ENCODE assay signal across 18 mouse cellular contexts in genomic region chr17:29256507-29256906, GRCm38 (mm10). TPM values are rescaled to one million over a fixed set of nuclear protein-coding genes. Genes with fewer than 3 reads are reported as not detected.
A peak's percentile ranks its signal among the peaks of the same experiment; 100 is the strongest.
DNase-seq lines count a peak whose midpoint lies in the region; ATAC-seq and TF ChIP-seq lines count a peak whose summit lies in the region.
"Had no signal": no experiment of that assay in that cellular context is flagged by ENCODE, and none has a peak within 500 bp of the region (broad histone marks: within the 10 kb centered on the region; RNA-seq: fewer than 3 reads in every experiment).

No protein-coding gene starts in this region.

- no peak overlapping the region for H3K4me2 ChIP-seq in forebrain, embryonic 13.5 days
- H3K4me2 ChIP-seq in forebrain, postnatal 0 days (ENCODE audit: low read depth), result no peak overlapping the region
- peak overlapping the region; percentile 39 for H3K4me2 ChIP-seq in heart, embryonic 14.5 days (ENCODE audit: low read length)
- no peak overlapping the region for H3K4me2 ChIP-seq in lung, postnatal 0 days (replicated peaks; ENCODE audit: low read depth, low read length)
- H3K4me2 ChIP-seq in limb, embryonic 12.5 days, result no peak overlapping the region
- H3K4me2 ChIP-seq: hindbrain, embryonic 14.5 days; stomach, embryonic 15.5 days had no signal

- no peak for TF ChIP-seq EP300 in lung, postnatal 0 days (IDR thresholded peaks at IDR 0.05)

- H3K27ac ChIP-seq in forebrain, embryonic 13.5 days, result no peak overlapping the region
- no peak overlapping the region for H3K27ac ChIP-seq in forebrain, postnatal 0 days (ENCODE audit: low read depth, low read length)
- H3K27ac ChIP-seq in heart, embryonic 14.5 days (replicated peaks in 1 of 2; ENCODE audit: control insufficient read depth in 1 of 2, insufficient read depth in 1 of 2, low read depth in 2 of 2, low read length in 2 of 2), result peak overlapping the region; percentile 51 to 88
- H3K27ac ChIP-seq in lung, postnatal 0 days (ENCODE audit: low read length), result 0 out of 2 replicates have a peak overlapping the region, but pooled peaks have one; percentile 9
- H3K27ac ChIP-seq in limb, embryonic 12.5 days, result 0 out of 2 replicates have a peak overlapping the region, but pooled peaks have one; percentile 13
- H3K27ac ChIP-seq: hindbrain, embryonic 14.5 days; liver, embryonic 14.5 days; midbrain, embryonic 10.5 days; stomach, embryonic 15.5 days had no signal

- intact Hi-C loops in heart, postnatal 10 days (cut with DNase I), result no loop called here

- no peak for DNase-seq in forebrain, postnatal 0 days
- no peak for DNase-seq in heart, postnatal 10 days
- DNase-seq in lung, postnatal 0 days (ENCODE audit: low spot score), result no peak
- DNase-seq in lung, postnatal 14 days, result no peak
- DNase-seq in layer of hippocampus, adult 9-10 months (ENCODE audit: low spot score), result no peak
- DNase-seq: cerebellum, postnatal 36 days; layer of hippocampus, adult 9-11 months; lung, postnatal 10 days; thymus, adult 18-20 months; thymus, postnatal 4 days had no signal

- H3K36me3 ChIP-seq in forebrain, embryonic 13.5 days (ENCODE audit: poor library complexity, severe bottlenecking), result peaks cover 81% of the 10 kb centered on the region
- H3K36me3 ChIP-seq in forebrain, postnatal 0 days (ENCODE audit: insufficient read depth), result peaks cover 21% of the 10 kb centered on the region
- H3K36me3 ChIP-seq in heart, embryonic 14.5 days (ENCODE audit: control insufficient read depth, insufficient read depth, low read length), result peaks cover 52% of the 10 kb centered on the region
- no peaks in the 10 kb centered on the region for H3K36me3 ChIP-seq in lung, postnatal 0 days (ENCODE audit: insufficient read depth, low read length)
- H3K36me3 ChIP-seq in limb, embryonic 12.5 days, result peaks cover 94% of the 10 kb centered on the region

- H3K9me3 ChIP-seq in forebrain, embryonic 13.5 days (replicated peaks), result no peaks in the 10 kb centered on the region
- H3K9me3 ChIP-seq in forebrain, postnatal 0 days (ENCODE audit: low read length), result no peaks in the 10 kb centered on the region
- H3K9me3 ChIP-seq in heart, embryonic 14.5 days (ENCODE audit: control insufficient read depth, low read length), result no peaks in the 10 kb centered on the region
- no peaks in the 10 kb centered on the region for H3K9me3 ChIP-seq in lung, postnatal 0 days (ENCODE audit: low read length)
- no peaks in the 10 kb centered on the region for H3K9me3 ChIP-seq in limb, embryonic 12.5 days
- H3K9me3 ChIP-seq: midbrain, embryonic 10.5 days; stomach, embryonic 15.5 days had no signal

- H3K9ac ChIP-seq in forebrain, embryonic 13.5 days, result peak overlapping the region; percentile 36; the same call in 1 of the 2 replicates
- H3K9ac ChIP-seq in forebrain, postnatal 0 days, result no peak overlapping the region
- peak overlapping the region; percentile 64 for H3K9ac ChIP-seq in heart, embryonic 14.5 days (ENCODE audit: low read length)
- no peak overlapping the region for H3K9ac ChIP-seq in lung, postnatal 0 days (replicated peaks; ENCODE audit: low read depth)
- H3K9ac ChIP-seq in limb, embryonic 12.5 days (replicated peaks), result peak overlapping the region; percentile 40; the same call in 1 of the 2 replicates
- H3K9ac ChIP-seq: hindbrain, embryonic 14.5 days; liver, embryonic 14.5 days; stomach, embryonic 15.5 days had no signal

- H3K4me1 ChIP-seq in forebrain, embryonic 13.5 days, result peaks cover 34% of the 10 kb centered on the region
- H3K4me1 ChIP-seq in forebrain, postnatal 0 days (ENCODE audit: insufficient read depth), result no peaks in the 10 kb centered on the region
- H3K4me1 ChIP-seq in heart, embryonic 14.5 days (ENCODE audit: control insufficient read depth in 2 of 2, insufficient read depth in 2 of 2, low read length in 2 of 2), result peaks cover 55 to 77% of the 10 kb centered on the region in 2 experiments
- peaks cover 8% of the 10 kb centered on the region for H3K4me1 ChIP-seq in lung, postnatal 0 days (ENCODE audit: insufficient read depth, low read depth, low read length)
- H3K4me1 ChIP-seq in limb, embryonic 12.5 days (replicated peaks), result peaks cover 40% of the 10 kb centered on the region

- 88% methylated on average over 6 of the region's 6 CpGs for WGBS in forebrain, embryonic 13.5 days
- WGBS in forebrain, postnatal 0 days, result 85% methylated on average over 6 of the region's 6 CpGs
- WGBS in heart, embryonic 14.5 days, result 50% methylated on average over 6 of the region's 6 CpGs
- 62% methylated on average over 6 of the region's 6 CpGs for WGBS in lung, postnatal 0 days
- WGBS in limb, embryonic 12.5 days, result 75% methylated on average over 6 of the region's 6 CpGs

- no peak for ATAC-seq in forebrain, embryonic 13.5 days
- ATAC-seq in forebrain, postnatal 0 days, result no peak
- ATAC-seq in heart, embryonic 14.5 days (ENCODE audit: insufficient number of reproducible peaks, insufficient read depth, low FRiP score, low read depth), result no peak
- no peak for ATAC-seq in lung, postnatal 0 days
- no peak for ATAC-seq in limb, embryonic 12.5 days (ENCODE audit: insufficient number of reproducible peaks, insufficient read depth, low FRiP score, low TSS enrichment, low read depth)

- no peak for TF ChIP-seq CTCF in forebrain, postnatal 0 days (IDR thresholded peaks at IDR 0.05; ENCODE audit: low read depth)
- TF ChIP-seq CTCF in lung, postnatal 0 days (IDR thresholded peaks at IDR 0.05), result no peak

- no peaks in the 10 kb centered on the region for H3K27me3 ChIP-seq in forebrain, embryonic 13.5 days
- no peaks in the 10 kb centered on the region for H3K27me3 ChIP-seq in forebrain, postnatal 0 days (ENCODE audit: insufficient read depth, low read length)
- no peaks in the 10 kb centered on the region for H3K27me3 ChIP-seq in heart, embryonic 14.5 days (ENCODE audit: control insufficient read depth, insufficient read depth, low read length)
- no peaks in the 10 kb centered on the region for H3K27me3 ChIP-seq in lung, postnatal 0 days (replicated peaks; ENCODE audit: insufficient read depth, low read length)
- H3K27me3 ChIP-seq in limb, embryonic 12.5 days, result no peaks in the 10 kb centered on the region
- H3K27me3 ChIP-seq: stomach, embryonic 15.5 days had no signal

- H3K4me3 ChIP-seq in forebrain, embryonic 13.5 days, result no peak overlapping the region
- H3K4me3 ChIP-seq in forebrain, postnatal 0 days (ENCODE audit: low read depth, low read length), result no peak overlapping the region
- no peak overlapping the region for H3K4me3 ChIP-seq in heart, embryonic 14.5 days (ENCODE audit: control insufficient read depth in 1 of 2, insufficient read depth in 1 of 2, low read depth in 1 of 2, low read length in 2 of 2)
- no peak overlapping the region for H3K4me3 ChIP-seq in lung, postnatal 0 days (ENCODE audit: low read depth, low read length)
- no peak overlapping the region for H3K4me3 ChIP-seq in limb, embryonic 12.5 days (replicated peaks)
- H3K4me3 ChIP-seq: midbrain, embryonic 10.5 days; stomach, embryonic 15.5 days had no signal

RNA-seq across cellular contexts. Expression of gene Ppil1, which starts 7.5 kb away (rescaled TPM):
- 151 and 157 TPM in 2 replicates for polyA plus RNA-seq in forebrain, embryonic 13.5 days (2015; fragmentation: Nextera tagmentation; extraction: Ambion mirVana)
- 67.8 and 79.7 TPM in 2 replicates for total RNA-seq in forebrain, postnatal 0 days (2014; rRNA removed)
- polyA plus RNA-seq in forebrain, postnatal 0 days (2015; fragmentation: Nextera tagmentation; extraction: Ambion mirVana), result 103 and 106 TPM in 2 replicates
- polyA plus RNA-seq in heart, embryonic 14.5 days (2014; fragmentation: Nextera tagmentation; extraction: Ambion mirVana), result 98.2 and 106 TPM in 2 replicates
- 10 to 100 TPM; 31.2 to 34.1 TPM for total RNA-seq in heart, postnatal 10 days (2021)
- 39.7 and 44.5 TPM in 2 replicates for polyA plus RNA-seq in lung, postnatal 0 days (2015; fragmentation: Nextera tagmentation; extraction: Ambion mirVana)
- polyA plus RNA-seq in limb, embryonic 12.5 days (2016; fragmentation: Nextera tagmentation; extraction: Ambion mirVana), result 175 and 178 TPM in 2 replicates

RNA-seq across cellular contexts. Expression of gene BC004004, which starts 12.1 kb away (rescaled TPM):
- 78.7 and 83.5 TPM in 2 replicates for polyA plus RNA-seq in forebrain, embryonic 13.5 days (2015; fragmentation: Nextera tagmentation; extraction: Ambion mirVana)
- 121 and 128 TPM in 2 replicates for total RNA-seq in forebrain, postnatal 0 days (2014; rRNA removed)
- 153 and 174 TPM in 2 replicates for polyA plus RNA-seq in forebrain, postnatal 0 days (2015; fragmentation: Nextera tagmentation; extraction: Ambion mirVana)
- 106 and 112 TPM in 2 replicates for polyA plus RNA-seq in heart, embryonic 14.5 days (2014; fragmentation: Nextera tagmentation; extraction: Ambion mirVana)
- 100 to 1,000 TPM; 193 to 194 TPM for total RNA-seq in heart, postnatal 10 days (2021)
- polyA plus RNA-seq in lung, postnatal 0 days (2015; fragmentation: Nextera tagmentation; extraction: Ambion mirVana), result 105 and 109 TPM in 2 replicates
- polyA plus RNA-seq in limb, embryonic 12.5 days (2016; fragmentation: Nextera tagmentation; extraction: Ambion mirVana), result 45.7 and 52.8 TPM in 2 replicates

RNA-seq across cellular contexts. Expression of gene Cpne5, which starts 18.5 kb away (rescaled TPM):
- polyA plus RNA-seq in forebrain, embryonic 13.5 days (2015; fragmentation: Nextera tagmentation; extraction: Ambion mirVana), result 13.0 and 18.3 TPM in 2 replicates
- total RNA-seq in forebrain, postnatal 0 days (2014; rRNA removed), result 46.2 and 60.0 TPM in 2 replicates
- 48.6 and 61.6 TPM in 2 replicates for polyA plus RNA-seq in forebrain, postnatal 0 days (2015; fragmentation: Nextera tagmentation; extraction: Ambion mirVana)
- polyA plus RNA-seq in heart, embryonic 14.5 days (2014; fragmentation: Nextera tagmentation; extraction: Ambion mirVana), result 21.4 and 28.8 TPM in 2 replicates
- total RNA-seq in heart, postnatal 10 days (2021), result 1 to 10 TPM; 2.7 to 5.7 TPM
- polyA plus RNA-seq in lung, postnatal 0 days (2015; fragmentation: Nextera tagmentation; extraction: Ambion mirVana), result 0.57 and 0.63 TPM in 2 replicates
- polyA plus RNA-seq in limb, embryonic 12.5 days (2016; fragmentation: Nextera tagmentation; extraction: Ambion mirVana), result 5.6 and 6.4 TPM in 2 replicates
- total RNA-seq: gastrocnemius, adult 8-10 months had no signal

Comparison
In these comparisons a context has a peak if more than half of its experiments do, and no peak if none do; other contexts are left out.
1. H3K9ac ChIP-seq: peak in forebrain, embryonic 13.5 days (single experiment), heart, embryonic 14.5 days (single experiment) and limb, embryonic 12.5 days (single experiment); none in forebrain, postnatal 0 days (single experiment) and lung, postnatal 0 days (single experiment).
2. H3K27ac ChIP-seq: peak in heart, embryonic 14.5 days (2 of 2), lung, postnatal 0 days (single experiment) and limb, embryonic 12.5 days (single experiment); none in forebrain, embryonic 13.5 days (single experiment) and forebrain, postnatal 0 days (single experiment).